ENCODE assay signal across 23 mouse cellular contexts in genomic region chr1:186997596-186998304, GRCm38 (mm10). TPM values are rescaled to one million over a fixed set of nuclear protein-coding genes. Genes with fewer than 3 reads are reported as not detected.
A peak's percentile ranks its signal among the peaks of the same experiment; 100 is the strongest.
DNase-seq lines count a peak whose midpoint lies in the region; ATAC-seq lines count a peak whose summit lies in the region.
"Had no signal": no experiment of that assay in that cellular context is flagged by ENCODE, and none has a peak within 500 bp of the region (broad histone marks: within the 10 kb centered on the region; RNA-seq: fewer than 3 reads in every experiment).

No protein-coding gene starts in this region.

- no peaks in the 10 kb centered on the region for H3K36me3 ChIP-seq in forebrain, embryonic 11.5 days (ENCODE audit: control insufficient read depth, insufficient read depth, low read length)
- no peaks in the 10 kb centered on the region for H3K36me3 ChIP-seq in forebrain, embryonic 15.5 days
- H3K36me3 ChIP-seq in hindbrain, embryonic 16.5 days (ENCODE audit: control insufficient read depth, insufficient read depth, low read length): no peaks in the 10 kb centered on the region
- H3K36me3 ChIP-seq in neural tube, embryonic 13.5 days: no peaks in the 10 kb centered on the region
- H3K36me3 ChIP-seq: embryonic facial prominence, embryonic 15.5 days; limb, embryonic 12.5 days had no signal

- 0 out of 2 replicates have a peak, but pooled peaks have one; percentile 55 for ATAC-seq in forebrain, embryonic 11.5 days (replicated peaks; ENCODE audit: low FRiP score)
- 0 out of 2 replicates have a peak, but pooled peaks have one; percentile 51 for ATAC-seq in forebrain, embryonic 15.5 days (replicated peaks)
- no peak for ATAC-seq in hindbrain, embryonic 16.5 days
- peak; percentile 69 for ATAC-seq in neural tube, embryonic 13.5 days (ENCODE audit: low read depth)
- ATAC-seq: CD4-positive, CD25-positive, alpha-beta regulatory T cell, adult 4 months had no signal

- H3K9ac ChIP-seq in forebrain, embryonic 11.5 days (ENCODE audit: low read length): no peak overlapping the region
- H3K9ac ChIP-seq in forebrain, embryonic 15.5 days (replicated peaks): no peak overlapping the region
- no peak overlapping the region for H3K9ac ChIP-seq in hindbrain, embryonic 16.5 days (ENCODE audit: low read depth, low read length)
- no peak overlapping the region for H3K9ac ChIP-seq in neural tube, embryonic 13.5 days
- H3K9ac ChIP-seq: embryonic facial prominence, embryonic 15.5 days; limb, embryonic 12.5 days had no signal

- H3K4me3 ChIP-seq in forebrain, embryonic 11.5 days (ENCODE audit: low read depth, low read length): no peak overlapping the region
- H3K4me3 ChIP-seq in forebrain, embryonic 15.5 days: no peak overlapping the region
- H3K4me3 ChIP-seq in hindbrain, embryonic 16.5 days (ENCODE audit: low read length): no peak overlapping the region
- H3K4me3 ChIP-seq in neural tube, embryonic 13.5 days: no peak overlapping the region
- H3K4me3 ChIP-seq: embryonic facial prominence, embryonic 15.5 days; limb, embryonic 12.5 days had no signal

- 0 out of 2 replicates have a peak overlapping the region, but pooled peaks have one; percentile 47 for H3K27ac ChIP-seq in forebrain, embryonic 11.5 days (ENCODE audit: low read depth, low read length)
- H3K27ac ChIP-seq in forebrain, embryonic 15.5 days (replicated peaks): no peak overlapping the region; the same call in 1 of the 2 replicates
- no peak overlapping the region for H3K27ac ChIP-seq in hindbrain, embryonic 16.5 days (ENCODE audit: low read depth, low read length)
- peak overlapping the region; percentile 2; the same call in 1 of the 2 replicates for H3K27ac ChIP-seq in neural tube, embryonic 13.5 days (replicated peaks)
- H3K27ac ChIP-seq: embryonic facial prominence, embryonic 15.5 days; limb, embryonic 12.5 days had no signal

- no peaks in the 10 kb centered on the region for H3K9me3 ChIP-seq in forebrain, embryonic 11.5 days (ENCODE audit: control insufficient read depth, low read length)
- no peaks in the 10 kb centered on the region for H3K9me3 ChIP-seq in forebrain, embryonic 15.5 days
- H3K9me3 ChIP-seq in hindbrain, embryonic 16.5 days (ENCODE audit: control insufficient read depth, low read length): no peaks in the 10 kb centered on the region
- no peaks in the 10 kb centered on the region for H3K9me3 ChIP-seq in neural tube, embryonic 13.5 days
- H3K9me3 ChIP-seq: embryonic facial prominence, embryonic 15.5 days; limb, embryonic 12.5 days had no signal

- no peak for DNase-seq in forebrain, embryonic 11.5 days (ENCODE audit: low spot score)
- no peak for DNase-seq in left cerebral cortex, postnatal 10 days (ENCODE audit: extremely low spot score in 1 of 2, low spot score in 2 of 2)
- no peak for DNase-seq in right cerebral cortex, postnatal 25 days
- DNase-seq in adrenal gland, adult 8-10 months: no peak
- DNase-seq: adrenal gland, adult 2 months; cerebellum, adult 8-10 months; gastrocnemius, postnatal 14 days; heart, postnatal 36 days; kidney, adult 2 months; kidney, postnatal 36 days; layer of hippocampus, postnatal 36 days; lung, postnatal 36 days; right cerebral cortex, postnatal 4 days had no signal

- H3K27me3 ChIP-seq in forebrain, embryonic 11.5 days (ENCODE audit: control insufficient read depth, insufficient read depth, low read length): no peaks in the 10 kb centered on the region
- no peaks in the 10 kb centered on the region for H3K27me3 ChIP-seq in forebrain, embryonic 15.5 days
- no peaks in the 10 kb centered on the region for H3K27me3 ChIP-seq in hindbrain, embryonic 16.5 days (replicated peaks; ENCODE audit: control insufficient read depth, insufficient read depth, low read length)
- no peaks in the 10 kb centered on the region for H3K27me3 ChIP-seq in neural tube, embryonic 13.5 days
- H3K27me3 ChIP-seq: embryonic facial prominence, embryonic 15.5 days; limb, embryonic 12.5 days had no signal

- intact Hi-C loops in left cerebral cortex, postnatal 10 days (cut with DNase I): no loop called here

- H3K4me2 ChIP-seq in forebrain, embryonic 11.5 days (ENCODE audit: low read depth, low read length, severe bottlenecking): no peak overlapping the region
- no peak overlapping the region for H3K4me2 ChIP-seq in forebrain, embryonic 15.5 days (replicated peaks)
- peak overlapping the region; percentile 3; the same call in 1 of the 2 replicates for H3K4me2 ChIP-seq in hindbrain, embryonic 16.5 days (ENCODE audit: low read length)
- peak overlapping the region; percentile 27 for H3K4me2 ChIP-seq in neural tube, embryonic 13.5 days
- H3K4me2 ChIP-seq: embryonic facial prominence, embryonic 15.5 days; heart, embryonic 11.5 days; limb, embryonic 12.5 days had no signal

- H3K4me1 ChIP-seq in forebrain, embryonic 11.5 days (replicated peaks; ENCODE audit: control insufficient read depth, insufficient read depth, low read length): no peaks in the 10 kb centered on the region
- peaks cover 10% of the 10 kb centered on the region for H3K4me1 ChIP-seq in forebrain, embryonic 15.5 days
- H3K4me1 ChIP-seq in hindbrain, embryonic 16.5 days (ENCODE audit: control insufficient read depth, insufficient read depth, low read depth, low read length): no peaks in the 10 kb centered on the region; the same call in 1 of the 2 replicates
- peaks cover 14% of the 10 kb centered on the region for H3K4me1 ChIP-seq in neural tube, embryonic 13.5 days (replicated peaks)
- H3K4me1 ChIP-seq: embryonic facial prominence, embryonic 15.5 days; limb, embryonic 12.5 days had no signal

- WGBS in forebrain, embryonic 11.5 days: 75% methylated on average over 21 of the region's 21 CpGs
- 58% methylated on average over 21 of the region's 21 CpGs for WGBS in forebrain, embryonic 15.5 days
- 49% methylated on average over 21 of the region's 21 CpGs for WGBS in hindbrain, embryonic 16.5 days
- 53% methylated on average over 21 of the region's 21 CpGs for WGBS in neural tube, embryonic 13.5 days

RNA-seq across cellular contexts. Expression of gene D1Pas1, which starts 30.5 kb away (rescaled TPM):
- 0.11 TPM in 1 of 2 replicates, not detected in the other for polyA plus RNA-seq in forebrain, embryonic 11.5 days (2014; fragmentation: Nextera tagmentation; extraction: Ambion mirVana)
- polyA plus RNA-seq in forebrain, embryonic 15.5 days (2015; fragmentation: Nextera tagmentation; extraction: Ambion mirVana): not detected in 2 replicates
- 0.10 and 0.15 TPM in 2 replicates for polyA plus RNA-seq in hindbrain, embryonic 16.5 days (2015; fragmentation: Nextera tagmentation; extraction: Ambion mirVana)
- polyA plus RNA-seq in neural tube, embryonic 13.5 days (2015; fragmentation: Nextera tagmentation; extraction: Ambion mirVana): 0.20 TPM in 1 of 2 replicates, not detected in the other
- total RNA-seq in left cerebral cortex, postnatal 10 days (2021): under 1 TPM in 1 of 2 experiments, not detected in 1; 0.11 TPM
- total RNA-seq in adrenal gland, adult 8-10 months (2022): not detected
- total RNA-seq: gastrocnemius, postnatal 14 days; heart, postnatal 36 days; layer of hippocampus, postnatal 36 days; MEL had no signal
- polyA plus RNA-seq: adrenal gland, adult 2 months; CD4-positive, CD25-positive, alpha-beta regulatory T cell, adult 4 months; cortical plate, adult 2 months; liver, embryonic 16.5 days had no signal

Comparison
In these comparisons a context has a peak if more than half of its experiments do, and no peak if none do; other contexts are left out.
1. H3K27ac ChIP-seq: peak in forebrain, embryonic 11.5 days (single experiment) and neural tube, embryonic 13.5 days (single experiment); none in forebrain, embryonic 15.5 days (single experiment) and hindbrain, embryonic 16.5 days (single experiment).
2. H3K4me2 ChIP-seq: peak in hindbrain, embryonic 16.5 days (single experiment) and neural tube, embryonic 13.5 days (single experiment); none in forebrain, embryonic 11.5 days (single experiment) and forebrain, embryonic 15.5 days (single experiment).